Mouse (Mus musculus) E14TG2a.4 (cell line): Measurements from ENCODE around the gene Vmn2r24.
"Not testable (repeated sequence)": the region's sequence is repeated elsewhere in the genome, so short reads cannot be mapped to it uniquely, and the experiment has no call there.

Experiments
- H3K27me3 ChIP-seq: 2 replicates; pipeline ENCODE4 v1.6.1; 2014; ENCODE audit warnings: low read length, control low read depth; ENCODE audit not compliant: insufficient read depth
- H3K36me3 ChIP-seq: 2 replicates; pipeline ENCODE4 v1.6.1; 2014; ENCODE audit warnings: low read length, control low read depth; ENCODE audit not compliant: insufficient read depth
- H3K4me1 ChIP-seq: replicated peaks from 2 replicates; pipeline ENCODE4 v1.6.1; 2014; ENCODE audit warnings: low read depth, low read length, control low read depth
- H3K4me3 ChIP-seq: replicated peaks from 2 replicates; pipeline ENCODE4 v1.5.1; 2014; ENCODE audit warnings: mild to moderate bottlenecking, low read length
- H3K9me3 ChIP-seq: 2 replicates; pipeline ENCODE4 v1.6.1; 2014; ENCODE audit warnings: low read length, control low read depth
- CTCF ChIP-seq: conservative IDR thresholded peaks from 2 replicates; pipeline ENCODE4 v1.5.1; 2014; ENCODE audit warnings: low read length
- NANOG ChIP-seq: IDR thresholded peaks from 2 replicates; pipeline ENCODE4 v1.6.1; 2014; ENCODE audit warnings: borderline replicate concordance, low read length, mixed read lengths
- POU5F1 ChIP-seq: IDR thresholded peaks from 2 replicates; pipeline ENCODE4 v1.6.1; 2014; ENCODE audit warnings: low read length, borderline replicate concordance

Gene Vmn2r24

GRCm38 (mm10) chr6:123778579-123778978, at the start of gene Vmn2r24:
Gene Vmn2r24, plus strand, starts transcription at chr6:123778879.
- Histone ChIP-seq H3K9me3 (no peaks in the 10 kb centered on the region), H3K36me3 (no peaks in the 10 kb centered on the region), H3K27me3 (no peaks in the 10 kb centered on the region), H3K4me1 (no peaks in the 10 kb centered on the region), H3K4me3 (no peak within 1 kb of the TSS)
- TF ChIP-seq POU5F1 (no peak), CTCF (no peak), NANOG (no peak)

DNA sequence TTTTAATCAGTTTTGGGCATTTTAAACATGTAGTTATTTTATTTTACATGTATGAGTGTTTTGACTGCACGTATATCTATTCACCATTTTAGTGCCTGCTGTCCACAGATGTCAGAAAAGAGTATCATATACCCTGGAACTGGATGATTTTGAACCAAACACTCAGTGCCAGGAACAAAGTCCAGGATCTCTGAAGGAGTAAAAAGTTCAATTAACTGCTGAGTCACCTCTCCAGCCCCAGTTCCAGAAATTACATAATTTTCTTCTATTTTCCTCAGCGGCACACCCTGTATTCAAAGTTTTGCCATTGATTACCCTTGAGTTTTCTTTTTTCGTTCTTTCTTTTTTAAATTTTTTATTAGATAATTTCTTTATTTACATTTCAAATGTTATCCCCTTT, 8.6 kb upstream of the Vmn2r24 start:
- TF ChIP-seq NANOG, result no peak
- TF ChIP-seq CTCF, result no peak
- no peak for TF ChIP-seq POU5F1
- Histone ChIP-seq H3K4me3 (no peak overlapping the region), H3K9me3 (no peaks in the 10 kb centered on the region), H3K27me3 (no peaks in the 10 kb centered on the region), H3K36me3 (no peaks in the 10 kb centered on the region), H3K4me1 (no peaks in the 10 kb centered on the region)

GRCm38 (mm10) chr6:123784857-123785256, 6.2 kb downstream of the Vmn2r24 start:
- H3K9me3 ChIP-seq, result peaks cover 8% of the 10 kb centered on the region
- no peaks in the 10 kb centered on the region for H3K4me1 ChIP-seq
- H3K4me3 ChIP-seq, result no peak overlapping the region
- no peaks in the 10 kb centered on the region for H3K36me3 ChIP-seq
- TF ChIP-seq POU5F1 (no peak), NANOG (no peak), CTCF (no peak)
- no peaks in the 10 kb centered on the region for H3K27me3 ChIP-seq

GRCm38 (mm10) chr6:123793746-123794145, 15.1 kb downstream of the Vmn2r24 start:
- TF ChIP-seq NANOG (no peak), CTCF (peak; percentile 45)
- Histone ChIP-seq H3K9me3 (no peaks in the 10 kb centered on the region), H3K4me3 (peak overlapping the region; percentile 62), H3K36me3 (no peaks in the 10 kb centered on the region), H3K4me1 (no peaks in the 10 kb centered on the region), H3K27me3 (no peaks in the 10 kb centered on the region)

- not testable (repeated sequence) for H3K27me3 ChIP-seq, H3K4me3 ChIP-seq, H3K9me3 ChIP-seq, H3K36me3 ChIP-seq, H3K4me1 ChIP-seq
Observed at GRCm38 (mm10) chr6:123810291-123810690, 31.6 kb downstream of the Vmn2r24 start.

DNA sequence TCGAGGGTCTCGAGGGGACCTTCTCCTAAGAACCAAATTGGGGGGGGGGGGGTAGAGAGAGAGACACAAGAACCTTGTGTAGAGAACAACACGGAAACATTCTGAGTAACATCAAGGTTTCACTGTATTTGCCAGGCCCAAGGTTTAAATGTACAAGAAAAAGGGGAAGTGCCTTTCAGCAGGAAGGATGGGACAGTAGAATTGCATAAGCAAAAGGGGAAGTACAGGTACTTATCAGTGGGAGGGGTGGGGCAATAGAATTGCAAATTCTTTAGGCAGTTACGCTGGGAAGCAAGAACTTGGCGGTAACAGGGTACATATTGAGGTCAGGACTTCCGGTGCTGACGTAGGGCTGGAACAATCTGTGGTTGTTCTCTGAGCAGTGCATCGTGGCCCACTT, 41.3 kb downstream of the Vmn2r24 start:
- TF ChIP-seq CTCF (no peak), POU5F1 (no peak), NANOG (no peak)
- no peaks in the 10 kb centered on the region for H3K36me3 ChIP-seq
- H3K9me3 ChIP-seq, result peaks cover 52% of the 10 kb centered on the region
- H3K4me1 ChIP-seq, result no peaks in the 10 kb centered on the region
- H3K27me3 ChIP-seq, result no peaks in the 10 kb centered on the region
- H3K4me3 ChIP-seq, result no peak overlapping the region

DNA sequence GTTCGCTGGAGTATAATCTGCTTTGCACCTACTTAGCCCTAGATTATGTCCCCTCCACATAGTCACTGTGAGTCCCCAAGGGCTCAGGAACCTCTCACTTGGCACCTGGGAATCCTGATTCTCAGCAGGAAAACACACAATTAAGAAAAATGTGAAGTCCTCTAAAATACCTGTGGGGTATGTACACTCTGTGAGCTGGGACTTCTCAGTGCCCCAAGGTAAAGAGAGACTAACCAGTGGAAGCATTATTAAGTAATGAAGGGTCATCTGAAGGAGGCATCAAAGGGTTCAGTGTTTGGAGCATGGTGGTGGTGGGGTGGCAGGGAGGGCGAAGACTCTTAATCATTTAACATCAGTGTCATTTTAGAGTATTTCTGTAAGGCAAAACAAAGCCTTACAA, 74.7 kb downstream of the Vmn2r24 start, which contains the start of gene Vmn2r25:
TSS of gene Vmn2r25 (minus strand) at position 101 of the 400 bp plus-strand sequence.
- H3K27me3 ChIP-seq, H3K36me3 ChIP-seq, H3K9me3 ChIP-seq, H3K4me3 ChIP-seq, H3K4me1 ChIP-seq: not testable (repeated sequence)
